Mouse (Mus musculus): ENCODE measurements around the gene Hoxb6.

Hoxb6 gene

DNA sequence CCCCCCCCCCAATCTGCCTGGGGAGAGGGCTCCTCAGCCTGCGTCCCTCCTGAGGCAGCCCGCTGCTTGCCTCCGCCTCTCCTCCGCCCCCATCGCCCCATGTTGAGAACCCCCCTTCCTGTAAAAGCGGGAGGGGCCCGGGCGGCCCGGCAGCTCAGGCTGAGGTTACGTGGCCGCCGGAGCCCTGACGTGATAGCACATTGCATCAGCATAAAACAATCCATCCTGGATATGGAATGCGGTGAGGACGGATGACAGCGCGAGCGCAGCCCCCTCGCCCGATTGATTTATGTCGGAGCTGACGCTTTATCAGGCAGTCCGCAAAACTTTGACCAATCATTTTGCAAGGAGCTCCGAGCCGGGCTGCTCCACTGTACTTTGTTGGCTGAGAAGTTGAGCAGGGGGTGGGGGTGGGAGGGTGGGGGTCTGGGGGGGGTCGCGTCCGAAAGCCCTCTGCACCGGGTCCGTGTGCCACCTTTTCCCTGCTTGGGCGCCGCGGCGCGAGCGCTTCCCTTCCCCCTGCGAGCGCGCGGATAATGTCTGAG lies 21.2 kb upstream of the Hoxb6 start, which contains the start of gene Hoxb9:
Gene Hoxb9 (plus strand): TSS at position 462 of the 545 bp plus-strand sequence.
- DNase-seq: no peak

DNA sequence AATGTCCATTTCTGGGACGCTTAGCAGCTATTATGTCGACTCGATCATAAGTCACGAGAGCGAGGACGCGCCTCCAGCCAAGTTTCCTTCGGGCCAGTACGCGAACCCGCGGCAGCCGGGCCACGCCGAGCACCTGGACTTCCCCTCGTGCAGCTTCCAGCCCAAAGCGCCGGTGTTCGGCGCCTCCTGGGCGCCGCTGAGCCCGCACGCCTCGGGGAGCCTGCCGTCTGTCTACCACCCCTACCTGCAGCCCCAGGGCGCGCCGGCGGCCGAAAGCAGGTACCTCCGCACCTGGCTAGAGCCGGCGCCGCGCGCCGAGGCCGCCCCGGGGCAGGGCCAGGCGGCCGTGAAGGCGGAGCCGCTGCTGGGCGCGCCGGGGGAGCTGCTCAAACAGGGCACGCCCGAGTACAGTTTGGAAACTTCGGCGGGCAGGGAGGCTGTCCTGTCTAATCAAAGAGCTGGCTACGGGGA lies 20.7 kb upstream of the Hoxb6 start:
- DNase-seq: no peak

DNA sequence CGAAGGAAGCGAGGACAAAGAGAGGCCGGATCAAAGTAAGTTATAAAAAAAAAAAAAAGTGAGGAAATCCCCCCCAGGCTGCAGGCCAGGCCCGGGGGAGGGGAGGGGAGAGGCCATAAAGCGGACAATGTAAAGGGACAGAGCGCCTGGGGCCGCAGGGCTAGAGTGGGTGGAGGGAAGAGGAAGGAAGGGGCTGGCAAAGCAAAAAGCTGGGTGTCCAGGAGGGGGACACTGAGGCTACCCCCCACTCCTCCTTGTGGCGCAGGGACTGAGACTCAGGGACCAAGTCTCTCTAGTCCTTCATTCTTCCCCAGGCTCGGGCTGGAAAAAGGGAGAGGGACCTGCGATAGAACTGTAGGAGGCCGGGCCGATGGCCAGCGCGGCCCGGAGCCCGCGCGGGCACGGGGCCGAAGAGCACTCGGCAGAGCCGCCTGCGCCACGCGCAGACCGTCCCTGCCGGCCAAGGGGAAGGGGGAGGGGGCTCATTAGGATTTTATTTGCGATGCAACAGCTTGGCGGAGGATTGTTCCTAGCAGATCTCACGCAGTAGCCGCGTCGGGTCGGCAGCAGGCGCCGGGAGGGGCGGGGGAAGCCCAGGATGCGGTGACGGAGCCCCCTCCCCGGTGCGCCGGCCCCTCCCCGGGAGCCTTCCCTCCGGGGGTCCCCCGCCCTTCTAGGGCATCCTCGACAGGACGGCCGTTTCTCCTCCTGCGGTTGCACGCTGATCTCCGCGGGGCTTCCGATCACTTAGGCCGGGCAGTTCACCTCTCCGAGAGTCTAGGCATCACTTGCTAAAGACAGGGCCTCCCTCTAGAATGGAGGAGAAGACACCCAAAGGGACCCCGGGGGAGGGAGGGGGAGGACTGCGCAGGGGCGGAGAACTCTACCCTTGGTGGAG lies 20.0 kb upstream of the Hoxb6 start:
- DNase-seq: no peak

DNA sequence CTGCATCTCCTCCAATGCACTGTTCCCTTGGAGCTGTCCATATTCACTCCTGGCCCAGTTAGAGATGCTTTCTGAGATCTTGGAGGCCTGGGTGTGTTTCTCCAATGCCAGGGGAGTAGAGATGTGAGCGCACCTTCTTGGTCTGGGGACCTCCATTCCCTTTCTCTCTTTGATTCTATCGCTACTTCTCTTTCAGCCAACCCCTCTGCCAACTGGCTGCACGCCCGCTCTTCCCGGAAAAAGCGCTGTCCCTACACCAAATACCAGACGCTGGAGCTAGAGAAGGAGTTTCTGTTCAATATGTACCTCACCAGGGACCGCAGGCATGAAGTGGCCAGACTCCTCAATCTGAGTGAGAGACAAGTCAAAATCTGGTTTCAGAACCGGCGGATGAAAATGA lies 17.8 kb upstream of the Hoxb6 start:
- no peak for DNase-seq

DNA sequence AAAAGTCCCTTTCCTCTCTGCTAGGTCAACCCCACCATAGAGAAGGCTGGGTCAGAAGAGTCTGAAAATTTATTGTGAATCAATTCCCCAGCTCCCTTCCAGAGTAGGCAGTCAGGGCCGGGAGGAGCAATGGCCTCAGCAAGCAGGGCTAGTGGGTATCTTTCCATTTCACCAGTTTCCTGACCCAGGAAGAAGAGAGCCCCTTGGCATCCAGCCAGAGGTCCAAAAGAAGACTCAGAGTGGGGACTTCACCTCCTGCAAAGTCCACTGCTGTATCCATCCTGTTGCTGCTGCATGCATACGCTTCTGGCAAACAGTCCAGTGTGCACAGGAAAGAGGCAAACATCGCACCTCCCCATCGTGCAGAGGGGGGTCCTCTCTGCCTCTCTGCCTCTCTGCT lies 16.4 kb upstream of the Hoxb6 start:
- DNase-seq: no peak

DNA sequence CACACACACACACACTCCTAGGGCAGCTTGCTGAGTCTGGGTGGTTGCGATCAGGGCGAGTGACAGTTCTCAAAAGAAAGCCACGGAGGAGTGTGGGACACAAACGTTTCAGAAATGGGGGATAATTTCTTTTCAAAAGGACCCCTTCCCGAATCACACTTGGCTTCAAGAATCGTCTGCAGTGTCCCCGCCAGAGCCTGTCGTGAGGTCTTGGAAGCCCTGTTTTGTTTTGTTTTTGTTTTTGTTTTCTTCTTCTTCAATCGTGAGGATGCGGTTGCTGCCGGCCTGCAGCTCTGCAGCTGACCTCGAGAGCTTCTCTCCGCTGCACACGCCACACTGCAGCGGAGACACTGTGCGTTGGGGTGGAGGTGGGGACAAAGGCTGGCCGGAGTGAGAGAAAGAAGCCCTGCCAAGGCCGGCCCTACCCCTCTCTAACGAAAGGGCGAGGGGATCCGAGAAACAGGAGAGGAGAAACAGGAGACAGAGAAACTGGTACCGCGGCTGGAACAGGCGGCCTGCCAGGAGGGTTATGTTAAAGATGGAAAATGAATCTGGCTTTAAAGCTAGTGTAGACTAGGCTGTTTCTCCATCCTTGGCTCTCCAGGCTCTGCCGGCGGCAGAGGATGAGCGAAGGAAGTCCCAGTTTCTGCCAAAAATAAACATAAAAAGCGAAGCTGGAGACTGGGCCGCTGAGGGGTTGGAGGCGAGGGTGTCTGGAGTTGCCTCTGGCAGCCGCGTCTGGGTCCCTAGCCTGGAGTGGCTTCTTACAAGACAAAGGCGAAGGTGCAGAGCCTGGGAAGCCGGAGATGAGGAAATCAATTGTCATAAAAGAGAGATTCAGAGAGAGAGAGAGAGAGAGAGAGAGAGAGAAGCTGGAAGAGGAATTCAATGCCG lies 14.9 kb upstream of the Hoxb6 start:
- DNase-seq: no peak

DNA sequence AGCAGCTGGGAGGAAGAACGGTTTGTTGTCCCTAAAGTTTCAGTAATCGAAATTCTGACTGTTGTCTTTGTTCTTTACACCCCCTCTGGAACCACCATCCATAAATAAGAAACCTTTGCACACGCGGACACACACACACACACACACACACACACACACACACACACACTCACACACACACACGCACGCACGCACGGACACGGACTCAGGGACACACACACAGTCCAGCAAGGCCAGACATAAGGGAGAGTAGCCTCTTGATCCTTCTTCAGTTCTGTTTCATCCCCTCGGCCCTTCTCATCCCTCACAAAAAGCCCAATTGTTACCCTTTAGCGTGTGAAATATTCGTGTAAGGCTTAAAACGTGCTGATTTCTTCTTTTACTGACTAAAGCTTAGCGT lies 14.0 kb upstream of the Hoxb6 start:
- no peak for DNase-seq

DNA sequence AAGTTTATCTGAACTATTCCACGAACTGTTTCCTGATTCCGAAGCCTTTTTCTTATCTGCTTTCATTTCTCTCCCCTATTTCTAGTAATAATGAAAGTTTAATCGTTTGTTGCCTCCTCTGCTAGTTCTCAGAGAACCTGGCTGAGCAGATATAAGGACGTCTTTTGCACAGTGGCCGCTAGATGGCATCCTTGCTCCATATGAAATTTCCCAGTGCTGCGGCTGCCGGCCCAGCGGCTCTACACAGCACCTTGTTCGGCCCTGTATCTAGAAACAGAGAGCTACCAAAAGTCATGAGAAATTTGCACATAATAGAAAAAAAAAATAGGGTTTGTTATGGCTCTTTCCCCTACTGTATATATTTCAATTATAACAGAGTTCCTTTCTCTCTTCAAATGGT lies 13.5 kb upstream of the Hoxb6 start:
- peak; percentile 89 for DNase-seq

DNA sequence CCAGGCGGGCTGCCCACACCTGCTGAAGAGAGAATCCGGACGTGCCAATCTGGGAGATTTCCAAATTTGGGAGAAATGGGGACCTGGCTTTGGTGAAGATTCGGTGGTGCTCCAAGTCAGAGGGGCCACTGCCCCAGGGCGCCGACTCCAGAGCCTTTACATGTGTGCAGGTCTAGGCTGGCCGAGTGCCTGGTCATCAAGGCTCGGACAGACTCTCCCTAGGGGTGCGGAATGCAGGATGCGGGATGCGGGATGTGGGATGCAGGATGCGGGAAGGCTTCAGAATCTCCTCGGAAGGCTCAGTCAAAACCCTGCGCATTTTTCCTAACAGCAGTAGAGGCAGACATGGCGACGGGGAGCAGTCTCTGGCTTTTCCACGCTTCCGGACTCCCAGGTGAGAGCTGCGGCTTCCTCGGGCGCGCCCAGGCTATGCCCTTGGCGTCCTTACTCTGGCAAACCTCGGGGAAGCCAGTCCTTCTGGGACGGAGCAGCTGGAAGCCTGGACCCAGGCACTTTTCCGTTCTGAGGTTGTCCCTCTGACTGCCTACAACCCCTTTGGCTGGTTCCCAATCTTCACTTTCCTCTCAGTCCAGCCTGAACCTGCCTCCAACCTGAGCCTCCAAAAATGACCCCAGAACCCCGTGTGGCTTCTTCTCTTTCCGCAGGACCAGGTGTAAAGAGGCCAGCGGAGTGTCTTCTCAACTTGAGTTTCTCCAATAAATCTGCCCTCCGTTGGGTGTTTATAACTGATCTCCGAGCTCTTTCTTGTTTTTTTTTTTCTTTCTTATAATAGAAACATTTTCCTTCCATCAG lies 12.6 kb upstream of the Hoxb6 start:
- DNase-seq: no peak

DNA sequence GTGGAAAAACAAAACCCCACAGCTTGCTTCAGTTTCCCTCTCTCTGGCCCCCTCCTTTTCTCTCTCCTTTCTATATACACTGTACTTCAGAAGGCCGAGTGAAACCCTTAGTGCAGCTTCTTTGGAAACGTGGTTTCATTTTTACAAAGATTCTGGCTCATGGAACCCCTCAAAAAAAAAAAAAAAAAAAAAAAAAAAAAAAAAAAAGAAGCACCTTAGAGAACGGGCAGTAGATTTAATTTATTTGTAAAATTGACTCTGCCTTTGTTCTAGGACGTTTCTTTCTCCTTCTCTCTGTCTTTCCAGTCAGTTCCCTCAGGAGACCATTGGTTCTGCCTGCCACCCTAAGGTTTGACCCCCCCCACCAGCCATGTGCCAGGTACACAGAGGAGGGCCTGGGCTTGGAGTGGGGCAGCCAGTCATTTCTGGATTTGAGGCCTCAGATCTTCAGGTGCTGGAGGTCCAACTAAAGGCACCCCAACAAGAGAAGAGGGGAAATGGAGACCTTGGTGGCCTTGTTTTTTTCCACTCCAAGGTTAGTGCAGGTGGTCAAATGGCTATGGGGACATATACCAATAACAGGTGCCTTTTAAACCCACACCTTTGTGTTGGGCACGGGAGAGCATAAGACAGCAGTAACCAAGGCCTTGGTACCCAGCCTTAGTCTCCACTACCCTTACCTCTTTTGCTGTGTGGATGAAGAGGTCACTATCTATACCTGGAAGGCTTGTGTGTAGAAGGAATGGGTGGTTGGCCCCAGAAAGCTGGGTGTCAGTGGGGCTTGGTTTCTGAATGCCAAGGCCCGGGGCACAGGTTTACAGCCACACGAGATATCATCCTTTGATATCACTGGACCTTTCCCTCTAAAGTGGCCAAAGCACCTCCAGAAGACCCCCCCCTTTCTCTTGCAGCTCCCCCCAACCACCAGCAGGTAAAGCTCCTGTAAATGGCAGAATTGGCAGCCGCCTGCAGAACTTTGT lies 11.6 kb upstream of the Hoxb6 start:
- no peak for DNase-seq

DNA sequence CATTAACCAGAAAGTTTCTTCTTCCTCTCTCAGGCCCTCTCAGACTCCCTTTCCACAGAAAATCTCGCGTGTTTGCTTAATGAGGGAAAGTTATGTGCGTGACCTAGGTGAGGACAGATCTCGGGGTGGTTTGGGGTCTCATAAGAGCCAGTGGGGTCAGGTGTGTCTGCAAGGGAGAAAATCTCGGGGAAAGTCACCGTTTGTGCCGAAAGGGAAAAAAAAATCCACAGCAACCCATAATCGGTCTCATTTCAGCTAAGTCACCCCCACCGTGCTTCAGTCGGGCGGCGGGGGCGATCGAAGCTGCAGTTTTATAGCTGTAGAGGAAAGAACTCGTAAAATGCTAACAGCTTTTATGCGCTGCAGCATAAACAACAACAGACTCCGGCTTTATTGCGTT lies 10.9 kb upstream of the Hoxb6 start:
- no peak for DNase-seq

DNA sequence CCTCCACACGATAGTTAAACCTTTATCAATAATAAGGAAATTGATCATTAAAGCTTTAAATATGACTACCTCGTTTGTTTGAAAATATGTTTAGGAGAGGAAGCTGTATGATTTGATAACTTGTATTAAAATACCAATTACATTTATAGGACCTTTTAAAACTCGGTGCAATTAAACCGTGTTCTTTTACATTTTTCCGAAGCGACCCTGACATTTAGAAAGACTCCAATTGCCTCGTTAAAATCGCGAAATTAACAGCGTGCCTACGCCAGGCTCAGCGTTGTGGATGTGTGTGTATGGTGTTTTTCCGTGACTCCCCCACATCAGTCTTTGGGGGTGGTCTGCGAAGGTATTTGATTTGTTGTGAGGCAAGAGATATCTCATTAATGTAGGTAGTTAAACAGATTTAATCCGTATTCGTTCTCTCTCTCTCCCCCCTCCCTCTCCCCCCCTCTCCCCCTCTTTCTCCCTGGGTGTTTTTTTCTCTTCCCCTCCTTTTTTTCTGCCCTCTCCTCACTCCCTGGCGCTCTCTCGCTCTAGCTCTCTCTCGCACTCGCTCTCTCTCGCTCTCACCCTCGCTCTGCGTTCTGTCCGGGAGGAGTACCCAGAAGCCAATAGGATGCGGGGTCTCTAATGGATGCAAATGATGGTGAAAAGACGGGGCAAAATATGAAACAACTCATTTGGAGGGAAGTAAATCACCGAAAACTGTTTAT lies 10.3 kb upstream of the Hoxb6 start, which contains the start of gene Hoxb8:
Gene Hoxb8 (plus strand): TSS at position 51 of the 716 bp plus-strand sequence.
- DNase-seq: no peak

DNA sequence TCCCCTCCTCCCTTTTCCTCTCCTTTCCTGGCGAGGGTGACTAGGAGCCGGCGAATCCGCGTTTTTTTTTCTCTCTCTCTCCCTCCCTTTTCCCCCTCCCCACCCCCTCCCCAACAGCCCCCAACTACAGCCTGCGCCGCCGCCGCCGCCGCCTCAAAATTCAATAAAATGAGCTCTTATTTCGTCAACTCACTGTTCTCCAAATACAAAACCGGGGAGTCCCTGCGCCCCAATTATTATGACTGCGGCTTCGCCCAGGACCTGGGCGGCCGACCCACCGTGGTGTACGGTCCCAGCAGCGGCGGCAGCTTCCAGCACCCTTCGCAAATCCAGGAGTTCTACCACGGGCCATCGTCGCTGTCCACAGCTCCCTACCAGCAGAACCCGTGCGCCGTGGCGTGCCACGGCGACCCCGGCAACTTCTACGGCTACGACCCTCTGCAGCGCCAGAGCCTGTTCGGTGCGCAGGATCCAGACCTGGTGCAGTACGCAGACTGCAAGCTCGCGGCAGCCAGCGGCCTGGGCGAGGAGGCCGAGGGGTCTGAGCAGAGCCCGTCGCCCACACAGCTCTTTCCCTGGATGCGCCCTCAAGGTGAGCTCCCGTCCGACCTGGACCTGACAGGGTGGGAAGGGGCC lies 9.4 kb upstream of the Hoxb6 start:
- DNase-seq: no peak

DNA sequence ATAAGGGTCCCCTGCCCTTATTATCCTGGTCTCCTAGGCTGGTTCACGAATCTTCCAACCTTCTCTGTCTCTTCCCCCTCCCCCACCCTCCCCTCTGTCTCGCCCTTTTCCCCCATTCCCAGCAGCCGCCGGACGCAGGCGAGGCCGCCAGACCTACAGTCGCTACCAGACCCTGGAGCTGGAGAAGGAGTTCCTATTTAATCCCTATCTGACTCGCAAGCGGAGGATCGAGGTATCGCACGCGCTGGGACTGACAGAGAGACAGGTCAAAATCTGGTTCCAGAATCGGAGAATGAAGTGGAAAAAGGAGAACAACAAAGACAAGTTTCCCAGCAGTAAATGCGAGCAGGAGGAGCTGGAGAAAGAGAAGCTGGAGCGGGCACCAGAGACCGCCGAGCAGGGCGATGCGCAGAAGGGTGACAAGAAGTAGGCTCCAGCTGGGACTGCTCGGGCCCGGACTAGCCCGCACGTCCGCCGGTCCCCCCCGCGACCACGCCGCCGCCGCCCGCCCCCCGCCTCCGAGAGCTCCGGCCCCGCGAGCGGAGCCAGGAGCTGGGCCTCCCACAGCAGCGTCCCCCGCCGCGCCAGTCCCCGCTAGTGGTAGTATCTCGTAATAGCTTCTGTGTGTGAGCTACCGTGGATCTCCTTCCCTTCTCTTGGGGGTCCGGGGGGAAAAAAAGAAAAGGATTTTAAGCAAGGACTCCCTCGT lies 8.1 kb upstream of the Hoxb6 start:
- DNase-seq: peak; percentile 78

DNA sequence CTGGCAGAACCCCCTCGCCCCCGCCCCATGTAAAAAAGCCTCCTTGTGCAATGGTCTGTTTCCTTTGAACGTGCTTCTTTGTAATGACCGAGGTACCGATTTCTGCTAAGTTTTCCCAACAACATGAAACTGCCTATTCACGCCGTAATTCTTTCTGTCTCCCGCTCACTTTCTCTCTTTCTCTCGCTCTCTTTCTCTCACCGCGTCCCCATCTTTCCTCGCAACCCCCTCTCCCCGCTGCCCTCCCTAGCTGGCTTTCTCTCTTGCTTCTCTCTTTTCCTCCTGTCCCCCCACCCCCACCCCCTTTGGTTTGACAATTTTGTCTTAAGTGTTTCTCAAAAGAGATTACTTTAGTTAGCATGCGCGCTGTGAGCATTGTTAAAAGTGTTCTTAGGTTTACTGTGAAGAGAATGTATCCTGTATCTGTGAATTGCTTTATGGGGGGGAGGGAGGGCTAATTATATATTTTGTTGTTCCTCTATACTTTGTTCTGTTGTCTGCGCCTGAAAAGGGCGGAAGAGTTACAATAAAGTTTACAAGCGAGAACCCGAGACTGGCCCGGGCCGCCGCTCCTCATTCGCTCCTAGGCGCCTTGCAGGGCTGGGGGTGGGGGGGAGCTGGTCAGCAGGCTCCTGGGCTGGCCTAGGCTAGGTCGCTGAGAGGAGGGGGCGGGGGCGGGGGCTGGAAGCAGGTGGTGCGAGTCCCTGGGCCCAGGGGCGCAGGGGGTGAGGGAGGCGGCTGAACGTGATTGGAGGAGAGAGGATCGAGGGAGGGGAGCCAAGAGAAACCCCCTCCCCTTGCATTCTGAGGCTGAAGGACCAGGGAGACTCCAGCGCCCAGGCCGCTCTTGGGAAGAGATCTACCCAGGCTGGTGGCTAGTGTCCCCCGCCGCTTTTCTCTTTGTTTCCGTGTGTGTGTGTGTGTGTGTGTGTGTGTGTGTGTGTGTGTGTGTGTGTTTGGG lies 7.2 kb upstream of the Hoxb6 start:
- peak; percentile 43 for DNase-seq

DNA sequence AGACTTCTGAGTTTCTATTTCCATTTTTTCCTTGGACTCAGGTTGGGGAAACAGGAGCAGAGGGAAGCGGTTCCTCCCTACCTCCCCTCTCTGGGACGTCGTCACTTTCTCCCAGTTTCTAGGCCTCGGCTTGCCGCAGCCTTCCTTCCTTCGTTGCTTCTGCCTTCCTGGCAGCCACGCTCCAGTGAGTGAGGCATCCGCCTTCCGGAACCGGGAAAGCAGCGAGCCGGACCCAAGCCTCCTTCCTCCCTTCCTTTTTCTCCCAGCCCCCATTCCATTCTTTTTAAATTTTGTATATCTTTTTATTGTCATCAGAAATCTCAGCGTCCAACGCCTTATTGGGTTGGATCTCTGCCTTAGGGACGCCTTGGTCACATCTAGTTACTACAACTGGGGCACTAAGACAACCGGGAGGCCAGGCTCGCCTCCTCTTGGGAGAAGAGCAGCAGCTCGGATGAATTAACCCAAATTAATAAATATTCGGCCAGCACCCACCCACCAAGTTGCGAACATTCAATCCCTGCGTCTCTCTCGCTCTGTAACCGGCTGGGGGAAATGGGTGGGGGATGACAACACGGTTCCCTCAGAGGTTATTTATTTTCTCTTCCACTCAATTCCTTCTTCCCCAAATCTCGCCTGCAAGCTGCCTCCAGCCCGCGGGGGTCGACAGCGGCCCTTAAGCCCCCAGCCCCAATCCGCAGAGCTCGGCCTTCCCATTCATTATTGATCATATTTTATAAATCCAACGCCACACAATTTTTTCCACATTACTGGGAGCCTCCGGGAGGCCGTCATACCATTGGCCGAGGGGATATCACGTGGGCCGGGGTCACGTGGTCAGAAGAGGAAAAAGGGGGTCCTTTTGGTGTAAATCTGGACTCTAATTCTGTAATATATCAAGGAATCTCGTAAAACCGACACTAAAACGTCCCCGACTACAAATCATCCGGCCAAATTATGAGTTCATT lies 6.2 kb upstream of the Hoxb6 start, which contains the start of gene Hoxb7:
Gene Hoxb7 (plus strand): TSS at position 853 of the 968 bp plus-strand sequence.
- peak; percentile 82 for DNase-seq
